Mouse (Mus musculus): ENCODE data around the gene Mypn. TPM values are rescaled to one million over a fixed set of nuclear protein-coding genes. Genes with fewer than 3 reads are reported as not detected.

Gene Mypn
- polyA plus RNA-seq, 1 experiment from 2014 or later, result 9.9 TPM

DNA sequence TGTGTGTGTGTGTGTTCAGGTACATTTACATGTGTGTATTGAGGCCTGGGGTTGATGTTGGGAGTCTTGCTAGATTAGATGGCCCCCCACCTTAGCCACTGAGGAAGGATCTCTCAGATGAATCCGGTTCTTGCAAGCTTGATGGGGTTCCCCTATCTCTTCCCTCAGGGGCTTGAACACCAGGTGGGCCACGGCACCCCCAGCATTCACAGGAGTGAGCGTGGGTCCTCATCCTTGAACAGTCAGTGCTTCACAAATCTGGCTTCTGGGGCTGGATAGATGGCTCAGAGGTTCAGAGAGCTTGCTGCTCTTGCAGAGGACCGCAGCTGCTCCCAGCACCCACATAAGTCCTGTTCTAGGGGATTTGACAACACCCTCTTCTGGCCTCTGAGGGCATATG, 77.6 kb downstream of the Mypn start:
- Histone ChIP-seq H3K36me3 (peaks cover 11% of the 10 kb centered on the region), H3K4me2 (no peak overlapping the region), H3K27me3 (no peaks in the 10 kb centered on the region), H3K4me3 (no peak overlapping the region), H3K27ac (no peak overlapping the region), H3K9ac (no peak overlapping the region), H3K4me1 (replicated peaks) (peaks cover 9% of the 10 kb centered on the region; the same call in 1 of the 2 replicates), H3K9me3 (replicated peaks) (no peaks in the 10 kb centered on the region)
- ATAC-seq (replicated peaks; ENCODE audit: insufficient number of reproducible peaks, insufficient read depth, low FRiP score, low read depth), result no peak
- 81% methylated on average over 4 of the region's 4 CpGs for WGBS

DNA sequence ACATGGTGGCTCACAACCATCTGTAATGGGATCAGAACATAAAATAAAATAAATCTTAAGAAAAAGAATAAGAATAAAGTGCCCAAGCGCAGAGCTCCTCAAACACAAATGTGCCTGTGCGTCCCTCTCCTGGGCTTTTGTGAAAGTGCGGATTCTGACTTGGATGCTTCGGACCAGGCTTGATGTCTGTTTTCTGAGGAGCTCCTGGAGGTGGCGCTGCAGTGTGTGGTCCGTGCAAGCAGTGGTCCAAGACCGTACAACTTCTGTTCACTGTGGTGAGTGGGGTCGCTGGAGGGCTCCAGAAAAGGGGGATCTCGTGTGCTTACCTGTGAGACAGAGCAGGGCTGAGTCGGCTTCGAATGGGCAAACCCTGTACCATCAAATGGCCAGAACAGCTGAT, 78.4 kb downstream of the Mypn start:
- Histone ChIP-seq H3K4me3 (no peak overlapping the region), H3K9me3 (replicated peaks) (no peaks in the 10 kb centered on the region), H3K27ac (no peak overlapping the region), H3K36me3 (peaks cover 3% of the 10 kb centered on the region; the same call in 1 of the 2 replicates), H3K9ac (no peak overlapping the region), H3K4me2 (no peak overlapping the region), H3K27me3 (no peaks in the 10 kb centered on the region), H3K4me1 (replicated peaks) (peaks cover 9% of the 10 kb centered on the region; the same call in 1 of the 2 replicates)
- WGBS, result 48% methylated on average over 11 of the region's 11 CpGs
- ATAC-seq (replicated peaks; ENCODE audit: insufficient number of reproducible peaks, insufficient read depth, low FRiP score, low read depth), result no peak

DNA sequence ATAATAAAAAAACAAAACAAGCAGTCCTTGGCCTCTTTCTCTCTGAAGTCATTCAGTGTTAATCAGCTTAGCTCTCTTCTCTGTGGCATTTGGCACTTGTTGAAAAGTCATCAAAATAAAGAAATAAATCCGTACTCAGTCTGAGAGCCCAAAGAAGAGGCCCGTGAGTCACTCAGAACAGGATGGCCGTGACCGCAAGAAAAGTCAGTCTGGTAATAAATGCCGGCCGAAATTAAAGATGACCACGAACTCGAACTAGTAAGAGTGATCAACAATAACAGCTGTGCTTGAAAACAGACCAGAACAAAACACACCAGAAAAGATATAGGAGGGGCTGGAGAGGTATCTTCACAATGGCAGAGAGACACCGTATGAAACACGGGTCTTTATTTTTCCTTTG, 79.7 kb downstream of the Mypn start:
- Histone ChIP-seq H3K36me3 (peaks cover 3% of the 10 kb centered on the region; the same call in 1 of the 2 replicates), H3K4me1 (replicated peaks) (peaks cover 9% of the 10 kb centered on the region; the same call in 1 of the 2 replicates), H3K27ac (no peak overlapping the region), H3K4me3 (no peak overlapping the region), H3K27me3 (no peaks in the 10 kb centered on the region), H3K4me2 (no peak overlapping the region), H3K9me3 (replicated peaks) (no peaks in the 10 kb centered on the region), H3K9ac (no peak overlapping the region)
- ATAC-seq (replicated peaks; ENCODE audit: insufficient number of reproducible peaks, insufficient read depth, low FRiP score, low read depth), result no peak
- WGBS, result 93% methylated on average over 10 of the region's 10 CpGs

DNA sequence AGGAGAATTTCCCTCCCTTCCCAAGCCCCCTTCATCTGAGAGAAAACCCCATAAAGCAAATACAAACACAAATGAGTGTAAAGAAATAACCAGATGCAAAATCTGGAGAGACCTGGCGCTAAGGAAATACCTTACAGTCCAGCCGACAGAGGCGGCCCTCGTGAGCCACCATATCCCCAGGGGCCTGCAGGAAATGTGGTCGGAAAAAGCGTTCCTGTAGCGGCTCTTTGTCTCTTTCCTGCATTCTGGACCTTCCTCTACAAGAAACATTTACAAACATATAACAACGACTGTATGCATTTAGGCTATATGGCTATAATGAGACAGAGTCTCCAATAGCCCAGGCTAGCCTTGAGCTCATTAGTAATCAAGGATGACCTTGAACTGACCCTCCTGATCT, 80.6 kb downstream of the Mypn start:
- no peak for ATAC-seq (replicated peaks; ENCODE audit: insufficient number of reproducible peaks, insufficient read depth, low FRiP score, low read depth)
- Histone ChIP-seq H3K9me3 (replicated peaks) (no peaks in the 10 kb centered on the region), H3K4me2 (no peak overlapping the region), H3K4me1 (replicated peaks) (peaks cover 8% of the 10 kb centered on the region; the same call in 1 of the 2 replicates), H3K27me3 (no peaks in the 10 kb centered on the region), H3K27ac (no peak overlapping the region), H3K9ac (no peak overlapping the region), H3K4me3 (no peak overlapping the region), H3K36me3 (peaks cover 3% of the 10 kb centered on the region; the same call in 1 of the 2 replicates)
- 69% methylated on average over 8 of the region's 8 CpGs for WGBS

DNA sequence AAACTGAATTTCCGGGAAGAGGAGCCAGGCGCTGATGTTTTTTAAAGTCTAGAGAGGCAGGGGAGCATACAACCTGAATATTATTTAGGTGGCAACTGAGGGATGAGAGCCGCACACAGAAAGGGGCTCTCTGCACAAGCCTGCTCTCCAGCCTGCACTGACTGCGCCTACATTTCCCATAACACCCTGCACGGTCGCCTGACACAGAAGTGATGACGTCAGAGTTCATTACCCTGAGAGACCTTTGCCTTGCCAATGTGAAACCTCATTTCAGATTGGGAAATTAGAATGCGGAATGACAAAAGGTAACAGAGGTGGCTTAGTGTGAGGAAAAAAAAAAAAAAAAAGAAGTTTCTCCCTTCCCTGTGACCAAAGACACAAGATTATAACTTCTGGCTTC, 81.2 kb downstream of the Mypn start:
- ATAC-seq (replicated peaks; ENCODE audit: insufficient number of reproducible peaks, insufficient read depth, low FRiP score, low read depth), result no peak
- 0 out of 2 replicates have a peak, but pooled peaks cover 3% of the 10 kb centered on the region for H3K4me1 ChIP-seq (replicated peaks)

DNA sequence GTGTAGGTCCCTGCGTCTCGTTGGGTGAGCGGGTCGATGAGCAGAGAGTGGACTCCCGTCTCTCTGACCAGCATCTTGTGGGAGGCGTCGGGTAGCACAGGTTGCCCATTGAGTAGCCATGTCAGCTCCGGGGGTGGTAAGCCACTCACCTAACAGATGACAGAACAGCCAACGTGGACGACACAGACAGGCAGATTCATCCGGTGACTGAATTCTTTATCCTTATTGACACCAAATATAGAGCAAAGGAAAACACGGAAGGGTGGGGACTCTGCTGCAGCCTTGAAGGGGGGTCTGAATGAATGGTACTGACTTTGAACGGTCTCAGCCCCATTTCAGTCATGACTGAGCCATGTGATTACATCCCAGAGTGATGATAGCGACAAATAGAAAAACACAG, 81.8 kb downstream of the Mypn start:
- whole genome bisulfite sequencing, result 84% methylated on average over 14 of the region's 14 CpGs
- no peaks in the 10 kb centered on the region for H3K9me3 ChIP-seq (replicated peaks)
- no peak for ATAC-seq (replicated peaks; ENCODE audit: insufficient number of reproducible peaks, insufficient read depth, low FRiP score, low read depth)

More for the DNA sequence above, 81.2 kb downstream of the Mypn start:
- no peak overlapping the region for H3K27ac ChIP-seq
- 34% methylated on average over 8 of the region's 8 CpGs for WGBS
- H3K9ac ChIP-seq, result no peak overlapping the region
- H3K9me3 ChIP-seq (replicated peaks), result no peaks in the 10 kb centered on the region
- H3K27me3 ChIP-seq, result no peaks in the 10 kb centered on the region
- peaks cover 6% of the 10 kb centered on the region for H3K36me3 ChIP-seq
- H3K4me2 ChIP-seq, result no peak overlapping the region
- no peak overlapping the region for H3K4me3 ChIP-seq

DNA sequence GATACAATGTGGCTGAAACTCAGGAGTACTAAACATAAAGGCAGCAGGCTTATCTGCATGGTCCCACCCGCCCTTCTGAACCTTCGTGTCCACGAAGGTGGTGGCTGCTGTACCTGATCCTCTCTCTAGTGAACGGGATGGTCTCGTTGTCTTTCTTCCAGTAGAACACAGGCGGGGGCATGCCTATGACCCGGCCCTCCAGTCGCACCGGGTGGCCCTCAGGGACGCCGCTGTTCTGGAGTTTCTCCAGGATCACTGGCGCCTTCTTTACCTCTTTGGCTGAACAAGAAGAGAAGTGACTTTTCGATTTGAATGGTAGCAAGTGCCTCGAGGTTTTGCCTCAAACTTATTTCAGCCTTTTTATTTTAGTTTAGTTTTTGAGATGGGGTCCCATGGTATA, 83.8 kb downstream of the Mypn start:
- Histone ChIP-seq H3K27ac (no peak overlapping the region), H3K27me3 (no peaks in the 10 kb centered on the region), H3K4me3 (no peak overlapping the region), H3K4me1 (replicated peaks) (no peaks in the 10 kb centered on the region), H3K9me3 (replicated peaks) (no peaks in the 10 kb centered on the region), H3K9ac (no peak overlapping the region), H3K4me2 (no peak overlapping the region), H3K36me3 (peaks cover 11% of the 10 kb centered on the region)
- WGBS, result 70% methylated on average over 14 of the region's 14 CpGs
- no peak for ATAC-seq (replicated peaks; ENCODE audit: insufficient number of reproducible peaks, insufficient read depth, low FRiP score, low read depth)

More for the DNA sequence above, 81.8 kb downstream of the Mypn start:
- peaks cover 9% of the 10 kb centered on the region for H3K36me3 ChIP-seq
- no peak overlapping the region for H3K4me3 ChIP-seq
- H3K4me2 ChIP-seq, result no peak overlapping the region
- no peaks in the 10 kb centered on the region for H3K27me3 ChIP-seq
- H3K4me1 ChIP-seq (replicated peaks), result no peaks in the 10 kb centered on the region
- no peak overlapping the region for H3K27ac ChIP-seq
- no peak overlapping the region for H3K9ac ChIP-seq

DNA sequence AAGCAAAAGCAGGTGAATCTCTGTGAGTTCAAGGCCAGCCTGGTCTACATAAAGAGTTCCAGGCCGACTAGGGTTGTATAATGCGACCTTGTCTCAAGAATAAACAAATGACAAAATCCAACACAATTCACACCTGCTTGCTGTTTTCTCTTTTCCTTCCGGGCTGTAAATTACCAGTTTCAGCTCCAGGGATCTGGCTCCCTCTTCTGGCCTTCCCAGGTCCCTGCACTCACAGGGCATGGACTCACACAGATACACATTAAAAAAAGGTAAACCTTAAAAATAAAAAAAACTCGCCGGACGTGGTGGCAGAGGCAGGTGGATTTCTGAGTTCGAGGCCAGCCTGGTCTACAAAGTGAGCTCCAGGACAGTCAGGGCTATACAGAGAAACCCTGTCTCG, 86.2 kb downstream of the Mypn start:
- no peak for ATAC-seq (replicated peaks; ENCODE audit: insufficient number of reproducible peaks, insufficient read depth, low FRiP score, low read depth)
- H3K27ac ChIP-seq, result no peak overlapping the region
- H3K36me3 ChIP-seq, result peaks cover 11% of the 10 kb centered on the region
- H3K9me3 ChIP-seq (replicated peaks), result no peaks in the 10 kb centered on the region
- no peaks in the 10 kb centered on the region for H3K27me3 ChIP-seq
- no peaks in the 10 kb centered on the region for H3K4me1 ChIP-seq (replicated peaks)
- H3K4me2 ChIP-seq, result no peak overlapping the region
- no peak overlapping the region for H3K4me3 ChIP-seq
- H3K9ac ChIP-seq, result no peak overlapping the region
- 90% methylated on average over 8 of the region's 8 CpGs for WGBS

DNA sequence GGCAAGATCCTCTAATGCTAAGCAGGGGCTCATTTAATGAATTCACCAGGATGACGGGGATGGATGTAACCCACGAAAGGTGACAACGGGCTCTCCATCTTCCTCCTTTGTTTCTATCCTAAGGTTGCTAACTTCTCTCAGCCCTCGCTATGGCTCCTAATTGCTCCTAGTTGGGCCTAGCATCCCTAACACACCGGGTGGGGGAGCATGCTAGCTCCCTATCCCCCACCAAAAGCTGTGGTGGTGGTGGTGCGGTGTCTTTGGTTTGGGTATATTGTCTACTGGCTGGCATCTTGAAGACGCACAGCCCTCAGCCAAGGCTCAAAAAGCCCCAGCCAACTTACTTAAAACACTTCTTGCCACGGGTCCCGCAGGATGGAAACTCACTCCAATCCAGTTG, 87.4 kb downstream of the Mypn start:
- Histone ChIP-seq H3K4me2 (no peak overlapping the region), H3K27ac (no peak overlapping the region), H3K36me3 (peaks cover 11% of the 10 kb centered on the region), H3K27me3 (no peaks in the 10 kb centered on the region), H3K4me3 (no peak overlapping the region), H3K9ac (no peak overlapping the region), H3K9me3 (replicated peaks) (no peaks in the 10 kb centered on the region), H3K4me1 (replicated peaks) (no peaks in the 10 kb centered on the region)
- ATAC-seq (replicated peaks; ENCODE audit: insufficient number of reproducible peaks, insufficient read depth, low FRiP score, low read depth), result no peak
- WGBS, result 88% methylated on average over 9 of the region's 9 CpGs

DNA sequence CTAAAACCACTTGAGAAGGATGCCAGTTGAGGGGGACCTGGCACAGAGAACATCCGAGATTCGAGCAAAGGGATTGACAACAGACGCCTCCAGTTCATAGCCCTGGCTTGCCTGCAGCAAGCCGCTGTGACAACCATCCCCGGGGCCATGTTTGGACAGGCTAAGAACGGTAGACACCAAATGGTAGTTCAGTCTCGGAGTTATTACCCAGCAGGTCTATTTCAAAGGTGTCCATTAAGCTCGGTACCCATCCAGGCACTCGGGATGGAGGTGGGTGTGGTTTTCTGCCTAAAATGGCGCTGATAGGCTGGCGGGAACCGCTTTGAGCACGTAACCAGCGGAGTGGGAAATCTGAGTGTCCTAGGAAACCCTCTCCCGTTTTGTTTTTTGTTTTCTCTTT, 87.9 kb downstream of the Mypn start:
- 85% methylated on average over 15 of the region's 15 CpGs for WGBS
- Histone ChIP-seq H3K4me3 (no peak overlapping the region), H3K4me2 (no peak overlapping the region), H3K27ac (no peak overlapping the region), H3K9me3 (replicated peaks) (no peaks in the 10 kb centered on the region), H3K4me1 (replicated peaks) (no peaks in the 10 kb centered on the region), H3K36me3 (peaks cover 11% of the 10 kb centered on the region), H3K9ac (no peak overlapping the region), H3K27me3 (no peaks in the 10 kb centered on the region)
- ATAC-seq (replicated peaks; ENCODE audit: insufficient number of reproducible peaks, insufficient read depth, low FRiP score, low read depth), result no peak

DNA sequence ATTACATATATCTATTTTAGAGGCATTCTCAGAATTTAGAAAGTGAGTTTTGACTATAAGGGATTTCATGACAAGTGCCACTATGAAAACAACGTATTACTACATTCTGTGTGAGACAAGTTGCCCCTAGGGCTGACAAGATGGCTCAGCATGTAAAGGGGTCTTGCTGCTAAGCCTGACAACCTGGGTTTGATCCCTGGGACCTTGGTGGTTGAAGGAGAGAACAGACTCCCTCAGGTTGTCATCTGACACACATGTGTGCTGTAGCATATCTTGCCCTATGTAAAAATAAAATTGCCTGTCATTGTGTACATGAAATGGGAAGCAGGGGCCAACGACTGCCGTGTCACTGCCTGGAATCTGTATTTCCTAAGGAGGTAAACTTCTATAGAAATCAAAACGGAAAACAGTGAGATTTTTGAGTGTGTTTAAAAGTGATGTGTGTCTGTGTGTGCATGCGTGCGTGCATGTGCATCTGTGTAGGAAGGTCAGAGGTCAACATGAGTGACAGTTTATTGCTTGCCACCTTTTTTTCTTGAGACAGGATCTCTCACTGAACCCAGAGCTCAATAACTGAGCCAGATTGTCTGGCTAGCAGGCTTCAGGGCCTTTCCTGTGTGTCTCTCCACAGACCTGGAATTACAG, 89.9 kb downstream of the Mypn start:
- H3K27ac ChIP-seq, result no peak overlapping the region
- H3K9me3 ChIP-seq (replicated peaks), result no peaks in the 10 kb centered on the region
- H3K4me1 ChIP-seq (replicated peaks), result no peaks in the 10 kb centered on the region
- 82% methylated on average over 6 of the region's 6 CpGs for WGBS
- peaks cover 11% of the 10 kb centered on the region for H3K36me3 ChIP-seq
- H3K4me3 ChIP-seq, result no peak overlapping the region
- no peak for ATAC-seq (replicated peaks; ENCODE audit: insufficient number of reproducible peaks, insufficient read depth, low FRiP score, low read depth)
- no peak overlapping the region for H3K4me2 ChIP-seq
- H3K27me3 ChIP-seq, result no peaks in the 10 kb centered on the region
- no peak overlapping the region for H3K9ac ChIP-seq

DNA sequence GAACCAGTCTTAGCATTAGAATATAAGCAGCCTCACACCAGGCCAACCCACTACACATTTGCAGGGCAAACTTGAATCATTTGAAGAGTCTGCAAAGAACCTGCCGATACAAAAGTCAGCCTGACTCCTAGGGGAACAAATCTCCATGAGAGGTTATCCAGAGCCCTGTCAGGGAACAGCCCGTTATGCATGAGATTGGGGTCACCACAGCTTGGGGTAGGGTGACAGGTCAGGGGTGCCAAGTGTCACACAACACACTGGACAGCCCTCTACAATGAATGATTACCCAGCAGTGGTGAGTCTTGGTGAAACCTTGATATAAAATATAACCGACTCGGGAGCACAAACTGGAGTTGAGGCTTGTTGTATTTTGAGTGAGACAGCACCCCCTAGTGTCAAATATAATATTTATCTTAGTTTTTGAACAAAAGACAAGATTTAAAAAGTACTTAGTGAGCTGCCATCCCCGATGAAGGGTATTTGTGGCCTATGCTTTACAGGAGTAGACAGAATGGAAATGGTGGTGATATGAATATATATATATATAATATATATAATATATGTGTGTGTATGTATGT, 90.6 kb downstream of the Mypn start:
- Histone ChIP-seq H3K4me3 (no peak overlapping the region), H3K4me1 (replicated peaks) (no peaks in the 10 kb centered on the region), H3K9ac (no peak overlapping the region), H3K4me2 (no peak overlapping the region), H3K27me3 (no peaks in the 10 kb centered on the region), H3K36me3 (peaks cover 11% of the 10 kb centered on the region), H3K27ac (no peak overlapping the region), H3K9me3 (replicated peaks) (no peaks in the 10 kb centered on the region)
- WGBS, result 54% methylated on average over 5 of the region's 5 CpGs
- no peak for ATAC-seq (replicated peaks; ENCODE audit: insufficient number of reproducible peaks, insufficient read depth, low FRiP score, low read depth)
